Mouse (Mus musculus) forebrain, embryonic 16.5 days (tissue): Measurements from ENCODE around the gene Erbb2. TPM values are rescaled to one million over a fixed set of nuclear protein-coding genes. Genes with fewer than 3 reads are reported as not detected.
A peak's percentile ranks its signal among the peaks of the same experiment; 100 is the strongest.

Experiments used
- ATAC-seq: fragments of 200-750 bp; cut with Nextera tagmentation; 2 replicates; pipeline ENCODE4 v1.8.0; 2017; ENCODE audit warnings: mild to moderate bottlenecking, moderate library complexity
- H3K27ac ChIP-seq: fragments of 300-500 bp; sonication (generic); 2 replicates; pipeline ENCODE4 v1.5.1; 2014; ENCODE audit warnings: low read length, control low read depth
- H3K27me3 ChIP-seq: fragments of 300-500 bp; sonication (generic); replicated peaks from 2 replicates; pipeline ENCODE4 v1.6.1; 2014; ENCODE audit warnings: low read length; ENCODE audit not compliant: control insufficient read depth, insufficient read depth
- H3K36me3 ChIP-seq: fragments of 300-500 bp; sonication (generic); 2 replicates; pipeline ENCODE4 v1.6.1; 2014; ENCODE audit not compliant: control insufficient read depth, insufficient read depth
- H3K4me1 ChIP-seq: fragments of 300-500 bp; sonication (generic); replicated peaks from 2 replicates; pipeline ENCODE4 v1.6.1; 2014; ENCODE audit warnings: low read length; ENCODE audit not compliant: control insufficient read depth, insufficient read depth
- H3K4me2 ChIP-seq: fragments of 300-500 bp; sonication (generic); 2 replicates; pipeline ENCODE4 v1.6.1; 2014; ENCODE audit warnings: mild to moderate bottlenecking, low read length, control low read depth
- H3K4me3 ChIP-seq: fragments of 300-500 bp; sonication (generic); replicated peaks from 2 replicates; pipeline ENCODE4 v1.5.1; 2014; ENCODE audit warnings: mild to moderate bottlenecking, low read length, control low read depth
- H3K9ac ChIP-seq: fragments of 300-500 bp; sonication (generic); replicated peaks from 2 replicates; pipeline ENCODE4 v1.6.1; 2014; ENCODE audit warnings: low read depth, low read length, control low read depth
- H3K9me3 ChIP-seq: fragments of 300-500 bp; sonication (generic); 2 replicates; pipeline ENCODE4 v1.6.1; 2016; ENCODE audit warnings: low read length; ENCODE audit not compliant: control insufficient read depth
- WGBS: fragments of 180-500 bp; shearing (Covaris S2); extraction: QIAGEN DNeasy Blood & Tissue Kit; methylation state at CpG from one replicate; pipeline ENCODE4 v1.1.7; 2014; 5-methylcytosine and 5-hydroxymethylcytosine counted together
- polyA plus RNA-seq: library from polyadenylated mRNA; unstranded; fragments of >200 nt; fragmentation: Nextera tagmentation; extraction: Ambion mirVana; gene quantifications from 2 replicates; pipeline ENCODE4 v1.2.1, GENCODE M21; 2015

Erbb2 gene
- polyA plus RNA-seq, 1 experiment from 2014 or later = 4.9 TPM

DNA sequence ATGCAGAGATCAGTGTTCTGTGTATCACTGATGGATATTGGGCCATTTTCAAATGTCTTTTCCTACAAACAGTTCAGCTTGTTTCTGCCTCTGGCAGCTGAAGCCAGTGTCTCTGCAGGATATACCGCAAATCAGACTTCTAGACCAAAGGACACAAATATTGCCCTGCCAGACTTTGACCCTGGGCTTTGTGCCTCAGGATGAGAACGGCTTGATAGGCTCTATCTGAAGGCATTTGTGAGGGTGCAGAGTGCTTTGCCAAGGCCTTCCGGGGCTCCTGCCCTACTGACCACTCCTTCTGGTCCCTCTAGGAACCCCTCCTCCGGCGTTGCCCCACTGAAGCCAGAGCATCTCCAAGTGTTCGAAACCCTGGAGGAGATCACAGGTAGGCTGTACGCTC, 14.3 kb downstream of the Erbb2 start:
- WGBS = 93% methylated on average over 7 of the region's 7 CpGs
- Histone ChIP-seq H3K27me3 (no peaks in the 10 kb centered on the region), H3K36me3 (no peaks in the 10 kb centered on the region), H3K9ac (no peak overlapping the region), H3K4me2 (no peak overlapping the region), H3K27ac (no peak overlapping the region), H3K4me3 (no peak overlapping the region), H3K9me3 (no peaks in the 10 kb centered on the region), H3K4me1 (no peaks in the 10 kb centered on the region)
- ATAC-seq = no peak

DNA sequence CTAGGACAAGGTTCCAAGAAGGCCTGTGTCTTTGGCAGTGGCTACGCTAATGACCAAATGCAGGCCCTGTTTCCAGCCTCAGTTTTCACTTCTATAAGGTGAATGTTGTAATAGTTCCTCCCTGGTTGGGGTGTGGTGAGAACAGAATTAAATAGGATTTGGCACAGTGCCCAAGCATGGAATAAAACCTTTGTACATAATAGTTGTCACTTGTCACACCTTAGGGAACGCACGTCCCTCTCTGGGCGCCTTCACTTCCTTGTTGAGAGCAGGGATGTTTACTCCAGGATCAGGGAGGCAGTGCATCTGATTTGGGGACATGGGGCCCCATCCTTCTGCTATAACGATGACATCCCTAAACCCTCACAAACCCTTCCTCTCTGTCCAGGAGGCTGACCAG, 16.2 kb downstream of the Erbb2 start:
- Histone ChIP-seq H3K27ac (no peak overlapping the region), H3K4me3 (no peak overlapping the region), H3K9ac (no peak overlapping the region), H3K4me2 (no peak overlapping the region), H3K9me3 (no peaks in the 10 kb centered on the region), H3K4me1 (no peaks in the 10 kb centered on the region), H3K27me3 (no peaks in the 10 kb centered on the region), H3K36me3 (no peaks in the 10 kb centered on the region)
- 67% methylated on average over 5 of the region's 5 CpGs for WGBS
- no peak for ATAC-seq

DNA sequence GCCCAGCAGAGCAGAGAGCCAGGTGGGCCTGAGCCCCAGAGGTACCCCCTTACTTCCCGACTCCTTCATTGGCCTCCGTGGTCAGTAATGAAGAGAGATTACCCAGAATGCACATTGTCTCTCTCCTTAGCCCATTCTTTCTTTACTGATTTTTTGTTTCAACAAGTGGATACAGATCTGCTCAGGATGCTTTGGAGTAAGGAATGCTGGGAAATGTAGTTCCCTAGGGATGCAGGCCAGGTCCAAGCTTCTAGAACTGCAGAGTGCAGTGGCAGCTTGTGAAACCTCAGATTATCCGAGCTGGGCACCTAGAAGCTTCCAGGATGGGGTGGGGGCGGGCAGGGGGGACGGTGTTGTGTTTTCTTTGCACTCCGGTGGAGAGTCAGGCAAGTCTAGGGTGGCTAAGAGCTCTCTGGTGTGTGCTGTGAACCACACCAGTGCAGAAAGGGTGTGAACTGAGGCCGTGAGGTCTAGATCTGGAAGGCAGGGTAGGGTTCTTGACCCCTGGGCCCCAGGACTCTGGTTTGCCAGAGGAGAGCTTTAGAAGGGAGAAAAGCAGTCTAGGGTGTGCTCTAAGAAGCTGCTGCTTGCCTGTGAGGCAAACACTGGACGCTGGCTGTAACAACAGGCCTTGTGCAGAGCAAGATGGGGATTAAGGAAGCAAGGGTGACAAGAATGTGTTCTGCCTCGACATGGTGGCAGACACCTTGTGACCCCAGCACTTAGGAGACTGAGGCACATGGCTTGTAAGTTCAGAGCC, 19.7 kb downstream of the Erbb2 start:
- H3K9ac ChIP-seq = no peak overlapping the region
- no peak overlapping the region for H3K27ac ChIP-seq
- H3K36me3 ChIP-seq = no peaks in the 10 kb centered on the region
- no peak overlapping the region for H3K4me3 ChIP-seq
- 83% methylated on average over 9 of the region's 9 CpGs for WGBS
- no peaks in the 10 kb centered on the region for H3K4me1 ChIP-seq
- H3K9me3 ChIP-seq = no peaks in the 10 kb centered on the region
- no peak for ATAC-seq
- H3K27me3 ChIP-seq = no peaks in the 10 kb centered on the region
- H3K4me2 ChIP-seq = no peak overlapping the region

DNA sequence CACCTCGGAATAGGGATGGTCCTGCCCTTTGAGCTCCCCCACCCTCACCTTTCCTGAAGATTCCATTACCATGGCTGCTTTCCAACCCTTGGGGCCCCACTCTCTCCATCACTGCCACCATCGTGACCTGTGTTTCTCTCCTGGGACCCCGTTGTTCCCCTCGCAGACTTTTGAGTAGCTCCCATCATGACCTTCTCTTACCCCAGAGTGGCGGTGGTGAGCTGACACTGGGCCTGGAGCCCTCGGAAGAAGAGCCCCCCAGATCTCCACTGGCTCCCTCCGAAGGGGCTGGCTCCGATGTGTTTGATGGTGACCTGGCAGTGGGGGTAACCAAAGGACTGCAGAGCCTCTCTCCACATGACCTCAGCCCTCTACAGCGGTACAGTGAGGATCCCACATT, 23.5 kb downstream of the Erbb2 start:
- Histone ChIP-seq H3K27ac (no peak overlapping the region), H3K4me2 (no peak overlapping the region), H3K9me3 (no peaks in the 10 kb centered on the region), H3K36me3 (no peaks in the 10 kb centered on the region), H3K4me3 (no peak overlapping the region), H3K27me3 (no peaks in the 10 kb centered on the region), H3K9ac (no peak overlapping the region), H3K4me1 (peaks cover 8% of the 10 kb centered on the region)
- no peak for ATAC-seq
- WGBS = 90% methylated on average over 9 of the region's 9 CpGs

DNA sequence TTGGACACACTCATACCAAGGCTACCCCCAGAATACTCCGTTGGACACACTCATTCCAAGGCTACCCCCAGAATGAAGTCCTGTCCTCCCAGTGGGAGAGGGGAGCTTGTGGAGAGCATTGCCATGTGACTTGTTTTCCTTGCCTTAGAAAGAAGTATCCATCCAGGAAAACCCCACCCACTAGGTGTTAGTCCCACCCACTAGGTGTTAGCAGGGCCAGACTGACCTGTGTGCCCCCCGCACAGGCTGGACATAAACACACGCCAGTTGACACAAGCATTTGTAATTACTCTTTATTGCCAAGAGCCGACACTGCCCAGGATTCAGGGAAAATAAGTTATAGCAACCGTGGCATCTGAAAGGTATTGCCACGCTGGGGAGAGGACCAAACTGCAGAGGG, 25.2 kb downstream of the Erbb2 start:
- no peak for ATAC-seq
- 87% methylated on average over 6 of the region's 6 CpGs for WGBS
- Histone ChIP-seq H3K36me3 (no peaks in the 10 kb centered on the region), H3K27me3 (no peaks in the 10 kb centered on the region), H3K9me3 (no peaks in the 10 kb centered on the region), H3K27ac (no peak overlapping the region), H3K4me3 (no peak overlapping the region), H3K4me2 (no peak overlapping the region), H3K4me1 (peaks cover 8% of the 10 kb centered on the region), H3K9ac (no peak overlapping the region)

DNA sequence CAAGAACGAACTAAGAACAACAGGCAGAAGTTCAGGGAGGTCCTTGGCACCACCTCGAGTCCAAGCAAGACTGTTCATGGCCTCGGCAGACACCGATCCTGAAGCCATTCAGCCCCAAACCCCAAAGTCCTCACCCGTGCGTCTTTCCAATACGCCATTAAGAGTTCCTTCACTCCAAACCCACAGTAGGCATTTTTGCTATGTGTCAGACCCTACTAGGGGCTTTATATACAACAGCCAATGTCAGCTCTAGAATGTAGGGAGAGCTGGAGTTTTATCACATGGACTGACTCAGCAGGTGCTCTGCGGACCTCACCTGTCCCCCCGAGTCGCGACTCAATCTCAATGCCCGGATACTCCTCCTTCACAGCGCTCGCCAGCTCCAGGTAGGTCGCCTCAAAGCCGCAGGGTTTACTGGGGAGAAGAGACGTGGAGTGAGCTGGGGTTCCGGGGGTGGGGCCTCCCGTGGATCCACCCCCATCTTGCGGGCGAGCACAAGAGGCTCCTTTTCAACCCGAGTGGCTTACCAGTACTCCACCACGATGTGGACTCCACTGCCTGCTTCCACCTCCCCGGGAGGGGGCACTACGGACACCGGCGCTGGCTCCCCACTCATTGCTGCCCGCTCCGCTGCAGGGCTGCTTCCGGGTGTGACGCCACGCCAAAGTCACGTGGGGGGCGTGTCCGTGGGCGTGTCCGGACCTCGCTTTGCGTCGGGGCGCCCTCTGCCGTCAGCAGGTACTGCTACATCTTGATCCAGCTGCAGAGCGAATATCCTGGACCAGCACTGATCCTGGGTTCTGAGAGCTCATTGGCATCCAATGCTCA, 26.3 kb downstream of the Erbb2 start, which contains the start of gene Mien1:
Mien1 (minus strand) TSS at position 661 of the 828 bp plus-strand sequence.
- 2% methylated on average over 43 of the region's 43 CpGs for WGBS
- no peaks in the 10 kb centered on the region for H3K27me3 ChIP-seq
- peak within 1 kb of the TSS; percentile 73 for H3K27ac ChIP-seq
- H3K9me3 ChIP-seq = no peaks in the 10 kb centered on the region
- ATAC-seq = peak; percentile 92
- H3K4me3 ChIP-seq = peak within 1 kb of the TSS; percentile 81
- H3K36me3 ChIP-seq = no peaks in the 10 kb centered on the region
- H3K4me2 ChIP-seq = peak within 1 kb of the TSS; percentile 70
- H3K9ac ChIP-seq = peak within 1 kb of the TSS; percentile 76
- peaks cover 8% of the 10 kb centered on the region for H3K4me1 ChIP-seq

DNA sequence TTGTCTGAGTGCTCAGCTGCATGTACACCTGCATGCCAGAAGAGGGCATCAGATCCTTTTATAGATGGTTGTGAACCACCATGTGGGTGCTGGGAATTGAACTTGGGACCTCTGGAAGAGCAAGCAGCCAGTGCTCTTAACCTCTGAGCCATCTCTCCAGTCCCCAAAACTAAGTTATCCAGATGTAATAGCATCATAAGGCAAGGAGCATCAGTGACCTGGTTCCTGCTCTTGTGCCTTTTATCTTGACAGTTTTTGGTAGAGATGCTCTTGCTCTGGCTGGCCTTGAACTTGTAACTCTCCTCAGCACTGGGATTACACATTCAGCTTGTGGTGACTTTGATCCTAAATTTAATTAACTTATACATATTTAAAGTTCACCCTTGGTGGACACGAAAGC, 31.4 kb downstream of the Erbb2 start:
- H3K9ac ChIP-seq = no peak overlapping the region
- WGBS = 93% methylated on average over 1 of the region's 1 CpGs
- peaks cover 4% of the 10 kb centered on the region; the same call in 1 of the 2 replicates for H3K4me1 ChIP-seq
- peaks cover 11% of the 10 kb centered on the region for H3K27me3 ChIP-seq
- no peak overlapping the region for H3K4me3 ChIP-seq
- H3K27ac ChIP-seq = no peak overlapping the region
- no peaks in the 10 kb centered on the region for H3K9me3 ChIP-seq
- no peaks in the 10 kb centered on the region for H3K36me3 ChIP-seq
- ATAC-seq = no peak
- H3K4me2 ChIP-seq = no peak overlapping the region

DNA sequence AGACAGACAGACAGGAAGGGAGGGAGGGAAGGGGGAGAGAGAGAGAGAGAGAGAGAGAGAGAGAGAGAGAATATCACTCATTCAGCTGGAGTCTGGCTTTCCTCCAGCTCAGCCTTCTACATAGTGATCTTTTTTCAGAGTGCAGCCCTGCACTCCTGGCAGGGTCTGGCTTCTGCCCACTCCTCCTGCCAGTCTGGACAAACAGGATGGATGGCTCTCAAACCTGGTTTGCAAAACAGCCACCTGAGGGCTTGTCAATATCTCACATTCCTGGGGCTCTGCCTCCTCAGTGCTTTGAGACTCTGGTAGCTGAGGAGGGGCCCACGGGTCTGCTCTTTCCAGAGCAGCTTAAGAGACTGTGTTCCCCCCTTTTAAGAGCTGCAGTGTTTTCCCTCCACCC, 33.0 kb downstream of the Erbb2 start:
- Histone ChIP-seq H3K4me3 (no peak overlapping the region), H3K4me1 (peaks cover 4% of the 10 kb centered on the region; the same call in 1 of the 2 replicates), H3K9me3 (no peaks in the 10 kb centered on the region), H3K4me2 (no peak overlapping the region), H3K36me3 (no peaks in the 10 kb centered on the region), H3K27me3 (peaks cover 14% of the 10 kb centered on the region), H3K27ac (no peak overlapping the region), H3K9ac (no peak overlapping the region)
- no peak for ATAC-seq
- WGBS = 38% methylated on average over 1 of the region's 1 CpGs

DNA sequence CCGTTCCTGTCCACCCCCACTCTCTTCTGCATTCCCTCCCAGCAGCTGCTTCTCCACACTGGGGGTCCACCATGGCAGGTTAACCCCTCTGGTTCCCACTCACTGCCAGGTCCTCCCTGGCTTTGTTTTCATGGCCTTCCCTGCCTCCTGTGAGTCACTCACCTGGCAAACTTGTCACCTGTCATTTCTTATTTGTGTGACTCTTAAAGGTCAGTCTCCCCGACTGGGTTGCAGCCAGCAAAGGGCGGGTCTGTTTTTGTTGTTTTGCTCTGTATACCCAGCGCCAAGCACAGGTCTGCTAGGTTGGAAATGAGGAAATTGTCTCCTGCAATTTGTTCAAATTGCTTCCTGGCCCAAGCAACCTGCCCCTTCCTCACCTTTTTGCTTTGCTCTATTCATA, 33.4 kb downstream of the Erbb2 start:
- Histone ChIP-seq H3K4me3 (no peak overlapping the region), H3K27ac (no peak overlapping the region), H3K36me3 (no peaks in the 10 kb centered on the region), H3K27me3 (peaks cover 14% of the 10 kb centered on the region), H3K9ac (no peak overlapping the region), H3K4me2 (no peak overlapping the region), H3K9me3 (no peaks in the 10 kb centered on the region), H3K4me1 (peaks cover 4% of the 10 kb centered on the region; the same call in 1 of the 2 replicates)
- ATAC-seq = no peak
- 76% methylated on average over 4 of the region's 4 CpGs for WGBS
